Mouse (Mus musculus) thymus, postnatal 36 days (tissue): ENCODE measurements at regions not wholly inside any gene's neighbourhood (a gene's known extent, or its start where the extent isn't known, plus 50 kb on each side); places are given as distances from the start of the nearest gene placed in this dataset.
"Not testable (repeated sequence)": the region's sequence is repeated elsewhere in the genome, so short reads cannot be mapped to it uniquely, and the experiment has no call there.

ENCODE experiments used
- DNase-seq, 2 experiments: peaks; one replicate each; pipeline ENCODE4 v3.0.0; 2022; ENCODE audit warnings: mixed read lengths in 2 of 2

DNA sequence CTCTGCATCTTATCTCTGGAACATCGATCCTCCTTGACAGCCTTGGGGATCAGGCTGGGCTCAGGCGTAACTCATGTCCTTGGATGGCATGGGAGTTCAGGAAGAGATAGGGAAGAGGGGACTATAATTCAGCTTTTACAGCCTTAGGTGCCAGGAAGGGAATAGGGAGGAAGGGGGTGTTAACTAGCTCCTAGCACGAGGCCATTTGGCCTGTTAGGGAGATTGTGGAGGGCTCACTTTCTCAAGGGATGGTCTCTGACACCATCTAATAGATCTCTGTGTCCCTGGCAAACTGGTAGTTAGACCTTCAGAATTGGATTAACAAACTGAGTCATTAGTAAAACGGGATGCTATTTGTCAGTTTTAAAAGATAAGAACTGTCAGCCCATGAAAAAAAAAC, 292.1 kb upstream of the Pkdcc start:
- not testable (repeated sequence) for DNase-seq

DNA sequence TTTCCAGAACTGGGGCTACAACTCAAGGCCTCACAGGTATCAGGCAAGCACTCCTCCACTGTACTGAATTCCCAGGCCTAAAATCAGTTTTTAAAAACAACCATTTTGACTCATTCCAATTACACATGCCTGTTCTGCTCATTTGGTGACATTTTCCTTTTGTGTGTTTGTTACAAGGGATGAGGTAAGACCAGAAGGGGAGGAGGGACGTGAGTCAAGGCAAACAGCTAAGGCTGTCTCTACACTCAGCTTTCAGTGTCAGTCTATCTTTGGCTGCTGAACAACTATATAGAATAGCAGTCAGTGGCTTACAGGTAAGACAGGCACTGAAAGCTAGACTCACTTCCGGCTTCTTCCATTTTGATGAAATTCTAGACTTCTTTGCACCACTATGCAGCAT, 289.3 kb upstream of the Pkdcc start:
- DNase-seq: no peak

DNA sequence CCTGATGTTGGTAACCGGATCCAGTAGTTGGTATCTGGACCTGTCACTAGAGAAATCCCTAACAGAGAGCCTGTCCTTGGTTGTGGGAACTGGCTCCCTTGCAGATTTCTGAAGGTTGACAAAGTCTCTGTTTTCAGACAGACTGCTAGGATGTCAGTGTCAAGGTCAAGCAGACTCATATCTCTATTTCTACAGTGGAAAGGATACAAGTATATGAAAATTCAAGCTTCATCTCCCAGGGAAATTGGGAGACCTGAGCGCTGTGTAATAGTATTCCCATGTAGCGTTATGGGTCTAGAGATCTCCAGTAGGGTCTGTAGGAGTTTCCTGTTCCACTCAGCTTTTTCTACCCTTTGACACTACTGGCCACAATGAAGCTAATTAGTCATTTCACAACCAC, 287.4 kb upstream of the Pkdcc start:
- no peak for DNase-seq

DNA sequence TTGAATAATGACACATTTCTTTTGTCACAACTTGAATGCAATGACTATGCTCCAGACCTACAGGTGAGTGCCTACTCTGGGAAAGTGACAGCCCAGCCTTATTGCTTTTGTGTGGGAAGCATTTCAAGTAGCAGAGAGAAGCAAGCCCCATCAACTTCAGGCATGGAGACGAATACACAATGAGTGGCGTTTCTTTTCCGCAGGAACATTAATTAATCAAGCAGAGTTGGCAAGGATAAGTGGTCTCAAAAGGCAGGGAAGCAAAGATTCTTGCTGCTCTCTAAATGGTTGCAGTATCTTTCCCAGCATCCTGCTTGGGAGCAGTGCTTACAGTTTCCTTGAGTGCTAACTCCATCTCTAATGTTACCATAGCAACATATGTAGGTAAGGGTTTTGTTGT, 285.6 kb upstream of the Pkdcc start:
- DNase-seq: no peak

DNA sequence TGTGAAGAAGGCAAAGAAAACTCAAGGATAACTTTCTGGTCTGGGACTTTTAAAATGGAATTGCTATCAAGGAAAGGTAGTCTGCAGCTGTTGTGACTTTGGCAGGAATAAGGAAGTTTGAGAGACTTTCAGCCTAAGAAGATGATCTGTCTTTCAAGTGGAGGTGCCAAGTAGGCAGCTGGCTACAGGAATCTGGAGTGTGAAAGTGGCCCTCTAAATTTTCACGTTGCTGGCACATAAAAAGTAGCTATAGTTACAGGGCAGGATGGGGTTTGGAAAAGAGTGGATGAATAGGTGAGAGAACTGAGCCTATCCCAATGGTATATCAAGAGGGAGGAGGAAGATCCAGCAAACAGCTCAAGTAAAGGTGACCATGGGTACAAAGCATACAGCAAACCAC, 284.4 kb upstream of the Pkdcc start:
- DNase-seq: no peak

DNA sequence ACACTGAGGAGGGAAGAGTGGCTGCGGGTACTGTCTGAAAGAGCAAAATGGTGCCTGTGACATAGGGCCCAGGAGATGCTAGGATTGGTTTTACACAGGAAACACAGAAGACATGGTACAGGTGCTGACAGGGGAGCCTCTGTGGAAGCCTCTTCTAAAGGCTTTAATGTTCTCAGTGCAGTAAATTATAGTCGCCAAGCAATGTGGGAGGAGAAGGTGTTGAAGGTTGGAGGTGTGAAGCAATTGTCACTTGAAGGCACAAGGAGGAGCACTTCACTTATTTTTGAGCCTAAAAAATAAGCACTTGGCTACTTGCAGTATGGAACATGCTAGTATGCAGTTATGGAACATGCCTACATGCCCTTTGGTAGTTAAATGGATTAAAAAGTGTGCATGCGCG, 283.6 kb upstream of the Pkdcc start:
- no peak for DNase-seq

DNA sequence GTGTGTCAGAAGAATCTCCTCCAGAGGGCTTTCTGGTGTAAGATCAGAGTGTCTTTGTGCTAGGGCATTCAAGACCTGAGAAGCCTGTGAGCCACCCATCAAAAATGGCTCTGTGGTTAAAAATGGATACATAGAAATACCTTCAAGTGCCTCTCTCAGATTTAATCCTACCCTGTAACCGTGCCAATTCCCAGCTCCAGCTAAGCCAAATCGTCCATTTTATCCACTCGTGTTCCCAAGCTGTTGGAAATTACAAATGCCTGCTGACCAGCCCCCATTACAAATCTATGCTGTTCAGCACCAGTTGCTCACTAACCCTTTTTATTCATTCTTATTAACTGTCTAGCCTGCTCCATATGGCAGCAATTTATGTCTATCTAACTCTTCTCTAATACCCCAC, 278.3 kb upstream of the Pkdcc start:
- DNase-seq: no peak

DNA sequence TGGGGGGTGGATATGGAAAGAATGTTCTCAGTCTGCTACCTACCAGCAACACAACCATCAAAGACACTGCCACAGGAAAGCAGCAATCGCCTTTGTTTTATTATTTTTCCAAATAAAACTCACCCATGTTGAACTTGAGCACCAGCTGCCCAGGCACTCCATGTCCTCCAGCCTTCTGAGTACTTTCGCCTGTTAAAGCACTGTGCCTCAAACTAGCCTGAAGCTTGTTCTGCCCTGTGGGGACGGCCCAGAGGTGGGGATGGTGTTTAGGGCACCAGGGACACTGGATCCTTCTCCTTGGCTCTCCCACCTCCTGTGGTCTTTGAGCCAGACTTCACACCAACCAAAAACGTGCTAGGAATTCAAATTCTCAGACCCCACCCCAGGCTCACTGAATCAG, 269.0 kb upstream of the Pkdcc start:
- no peak for DNase-seq

DNA sequence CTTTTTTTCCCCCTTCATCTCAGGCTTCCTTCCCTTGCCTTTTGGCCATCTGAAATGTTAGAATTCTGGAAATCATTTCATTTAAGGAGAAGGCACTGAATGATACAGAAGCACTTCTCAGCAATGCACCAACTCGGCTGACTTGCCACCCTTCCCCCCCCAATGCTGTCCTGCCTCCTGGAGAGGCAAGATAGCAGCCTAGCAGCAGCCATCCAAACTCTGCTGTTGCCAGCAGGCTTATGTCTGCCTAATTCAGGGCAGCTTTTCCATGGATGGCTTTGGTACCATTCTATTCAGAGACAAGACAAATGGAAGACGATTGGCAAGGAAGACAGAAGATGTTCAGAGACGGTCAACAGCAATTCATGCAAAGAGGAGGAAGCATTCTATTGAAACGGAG, 265.3 kb upstream of the Pkdcc start:
- DNase-seq: no peak

DNA sequence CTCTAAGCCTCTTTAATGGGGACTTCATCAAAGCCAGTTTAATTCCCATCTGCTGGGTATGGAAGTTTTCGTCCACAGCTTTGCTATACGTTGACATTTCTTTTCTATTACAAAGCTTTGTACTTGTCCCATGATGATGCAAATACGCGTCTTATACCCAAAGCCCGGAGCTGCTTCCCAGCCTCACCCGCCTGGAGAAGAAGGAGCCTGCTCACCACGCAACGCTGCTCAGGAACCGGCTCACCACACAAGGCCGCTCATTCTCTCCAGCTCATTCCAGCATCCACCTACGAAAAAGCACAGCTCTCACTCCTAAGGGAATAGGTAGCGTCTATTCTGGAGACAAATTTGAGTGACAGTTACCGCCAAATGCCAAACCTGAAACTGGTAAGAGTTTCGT, 264.8 kb upstream of the Pkdcc start:
- DNase-seq: no peak

DNA sequence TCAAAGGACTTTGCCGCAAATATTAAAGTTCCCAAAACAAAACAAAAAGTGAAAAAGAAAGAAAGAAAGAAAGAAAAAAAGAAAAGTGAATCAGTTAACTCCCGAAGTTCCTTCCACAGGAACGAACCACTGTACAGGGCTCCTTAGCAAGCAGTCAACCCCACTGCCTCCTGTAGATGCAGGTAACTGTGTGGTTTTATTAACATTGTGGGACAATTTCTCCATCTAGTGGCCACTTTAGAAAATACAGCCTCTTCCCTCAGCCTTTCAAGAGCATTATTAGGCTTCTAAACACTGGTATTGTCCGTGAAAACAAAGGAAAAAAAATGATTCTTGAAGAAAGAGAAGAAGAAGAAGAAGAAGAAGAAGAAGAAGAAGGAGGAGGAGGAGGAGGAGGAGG, 257.7 kb upstream of the Pkdcc start:
- no peak for DNase-seq

DNA sequence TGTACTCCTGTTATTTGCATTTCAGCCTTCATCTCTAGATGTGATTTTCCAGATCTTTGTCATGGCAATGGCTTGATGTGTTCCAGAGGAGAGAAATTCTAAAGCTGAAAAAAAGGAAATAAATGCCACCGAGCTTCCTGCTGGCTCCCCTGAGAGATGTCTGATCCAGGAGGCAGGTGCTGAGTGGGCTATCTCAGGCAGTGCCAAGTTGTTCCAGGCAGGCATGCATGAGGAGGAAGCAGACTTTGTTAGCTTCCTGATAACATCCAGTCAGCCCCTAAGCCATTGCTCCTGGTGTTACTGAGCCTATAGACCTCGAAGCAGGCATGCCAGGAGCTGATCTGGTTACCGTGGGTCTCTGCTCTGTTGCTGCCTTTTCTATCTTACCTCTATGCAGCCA, 251.7 kb upstream of the Pkdcc start:
- no peak for DNase-seq

DNA sequence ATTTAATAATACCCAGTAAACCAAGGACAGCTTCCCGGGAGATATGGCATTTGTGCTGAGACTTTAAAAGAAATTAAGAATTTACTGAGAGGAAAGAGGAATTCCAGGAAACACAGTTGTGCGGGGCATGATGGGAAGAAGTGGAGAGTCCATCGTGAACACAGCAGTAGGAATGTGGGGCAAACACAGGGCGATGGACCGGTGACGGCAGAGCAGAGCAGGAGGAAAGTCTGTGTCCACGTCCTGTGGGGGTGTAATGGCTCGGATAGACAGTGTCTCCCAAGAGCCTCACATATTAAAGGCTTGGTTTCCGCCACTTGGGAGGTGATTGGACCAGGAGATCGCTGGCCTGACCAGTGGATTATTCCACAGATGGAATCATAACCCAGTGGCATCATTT, 215.4 kb upstream of the Pkdcc start:
- DNase-seq: no peak

DNA sequence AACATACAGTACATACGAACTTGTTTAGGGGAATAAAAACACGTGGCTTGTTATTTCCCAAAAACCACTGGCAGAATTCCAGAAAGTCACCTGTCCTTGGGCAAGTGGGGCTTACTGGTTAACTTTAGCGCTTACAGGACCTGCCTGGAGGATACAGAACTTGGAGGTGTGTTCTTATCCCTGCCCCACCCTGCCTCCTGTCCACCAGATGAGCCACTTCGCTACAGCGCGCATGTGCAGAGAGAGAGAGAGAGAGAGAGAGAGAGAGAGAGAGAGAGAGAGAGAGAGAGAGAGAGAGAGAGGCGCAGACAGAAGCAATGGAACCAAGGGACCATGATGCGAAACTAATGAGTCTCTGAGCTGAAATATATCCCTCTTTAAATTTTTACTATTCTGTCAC, 214.7 kb upstream of the Pkdcc start:
- DNase-seq: no peak

DNA sequence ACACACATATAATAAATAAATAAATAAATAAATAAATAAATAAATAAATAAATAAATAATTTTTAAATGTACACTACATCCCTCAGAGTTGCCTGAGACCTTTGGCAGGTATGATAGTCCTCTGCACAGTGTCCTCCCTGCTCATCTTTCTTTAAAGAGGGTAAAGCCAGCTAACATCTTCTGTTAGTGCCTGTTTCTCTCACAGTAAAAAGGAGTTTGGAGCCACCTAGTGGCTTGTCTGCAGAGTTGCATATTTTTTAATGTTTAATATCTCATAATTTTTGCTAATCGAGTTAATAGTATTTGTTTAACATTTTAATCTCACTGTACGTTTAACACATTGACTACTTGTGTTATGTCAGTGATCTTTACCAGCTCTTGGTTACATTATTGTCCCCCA, 213.5 kb upstream of the Pkdcc start:
- DNase-seq: no peak

DNA sequence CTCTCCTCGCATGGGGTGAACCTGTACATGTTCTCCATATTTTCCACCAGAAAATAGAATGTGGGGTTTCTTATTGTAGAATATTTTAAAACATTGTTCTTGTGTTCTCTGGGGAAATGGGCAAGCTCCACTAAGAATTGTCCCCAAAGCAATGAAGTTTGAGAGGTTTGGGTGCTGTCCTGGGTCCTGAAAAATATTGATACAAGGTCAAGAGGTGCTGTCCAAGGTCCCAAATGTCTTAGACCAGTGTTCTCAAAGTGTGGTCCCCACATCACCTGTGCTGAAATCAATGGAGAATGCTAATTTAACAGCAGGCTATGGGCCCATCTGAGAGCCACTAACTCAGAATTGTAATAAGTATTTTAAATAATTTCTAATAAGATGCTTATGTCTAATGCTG, 204.2 kb upstream of the Pkdcc start:
- no peak for DNase-seq

DNA sequence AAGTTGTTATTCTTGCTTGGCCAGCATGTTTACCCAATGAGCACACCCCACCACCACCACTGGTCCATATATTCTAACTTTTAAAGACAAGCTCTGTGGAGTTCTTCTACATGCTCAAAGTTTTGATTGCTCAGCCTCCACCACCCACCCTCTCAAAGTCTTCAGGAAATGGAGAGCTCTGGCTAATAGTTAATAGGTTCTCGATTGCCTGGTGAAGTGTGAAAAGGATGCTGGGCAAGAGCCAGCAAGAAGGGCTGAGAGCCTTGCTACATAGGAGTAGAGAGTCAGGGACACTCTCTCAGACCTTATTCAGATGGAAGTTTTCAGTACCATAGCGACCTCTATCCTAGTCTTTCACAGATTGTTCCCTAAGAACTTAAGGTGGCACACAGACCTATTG, 199.4 kb upstream of the Pkdcc start:
- no peak for DNase-seq

DNA sequence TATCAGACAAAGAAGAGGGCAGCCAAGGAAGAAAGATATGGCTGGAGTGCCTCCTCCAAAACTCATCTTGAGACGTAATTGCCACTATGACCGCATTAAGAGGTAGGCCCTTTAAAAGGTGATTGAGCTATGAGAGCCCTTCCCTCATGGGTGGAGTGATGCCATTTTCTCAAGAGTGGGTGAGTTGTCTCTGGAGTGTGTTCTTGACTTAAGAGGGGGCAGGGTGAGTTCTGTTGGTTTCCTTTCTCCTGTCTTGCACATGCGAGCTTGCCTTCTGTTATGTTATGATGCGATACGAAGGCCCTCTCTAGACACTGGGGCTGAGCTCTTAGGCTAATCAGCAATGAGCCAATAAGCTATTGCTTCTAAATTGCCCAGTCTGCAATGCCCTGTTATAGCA, 198.2 kb upstream of the Pkdcc start:
- no peak for DNase-seq

DNA sequence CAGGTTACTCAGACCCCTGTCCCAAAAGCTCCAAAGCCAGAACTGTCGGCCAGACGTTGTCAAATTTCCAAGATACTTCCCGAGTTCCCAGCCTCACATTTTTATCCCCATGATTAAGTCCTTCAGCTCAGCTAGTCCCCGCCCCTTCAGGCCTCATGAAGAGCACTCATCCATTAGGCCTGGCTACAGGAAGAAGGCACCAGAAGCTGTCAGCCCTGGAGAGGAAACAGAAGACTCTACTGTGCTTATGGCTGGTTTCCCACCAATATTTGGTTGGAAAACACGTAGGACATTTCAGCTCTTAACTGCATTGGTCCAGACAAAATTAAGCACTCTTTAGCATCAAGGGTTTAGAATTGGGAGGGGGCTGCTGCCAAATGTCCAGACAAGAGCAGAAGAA, 195.8 kb upstream of the Pkdcc start:
- DNase-seq: no peak

DNA sequence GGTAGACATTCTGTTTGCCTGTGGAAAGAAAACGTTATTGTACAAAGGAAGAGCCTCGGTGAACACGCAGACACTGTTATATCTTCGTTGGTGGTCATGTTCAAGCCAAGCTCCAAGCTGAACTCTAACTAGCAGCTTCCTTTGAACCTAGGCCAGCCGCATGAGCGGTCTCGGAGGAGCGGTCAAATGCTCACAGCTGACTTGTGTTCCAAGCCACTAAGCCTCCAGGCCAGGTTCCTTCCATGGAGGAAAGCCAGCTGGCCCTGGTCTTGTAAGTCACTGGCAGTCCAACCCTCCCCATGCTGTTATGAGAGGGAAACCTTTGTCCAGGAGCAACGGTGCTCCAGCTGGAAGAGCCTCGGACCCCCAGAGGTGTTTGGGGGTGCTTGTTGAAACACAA, 194.5 kb upstream of the Pkdcc start:
- no peak for DNase-seq

DNA sequence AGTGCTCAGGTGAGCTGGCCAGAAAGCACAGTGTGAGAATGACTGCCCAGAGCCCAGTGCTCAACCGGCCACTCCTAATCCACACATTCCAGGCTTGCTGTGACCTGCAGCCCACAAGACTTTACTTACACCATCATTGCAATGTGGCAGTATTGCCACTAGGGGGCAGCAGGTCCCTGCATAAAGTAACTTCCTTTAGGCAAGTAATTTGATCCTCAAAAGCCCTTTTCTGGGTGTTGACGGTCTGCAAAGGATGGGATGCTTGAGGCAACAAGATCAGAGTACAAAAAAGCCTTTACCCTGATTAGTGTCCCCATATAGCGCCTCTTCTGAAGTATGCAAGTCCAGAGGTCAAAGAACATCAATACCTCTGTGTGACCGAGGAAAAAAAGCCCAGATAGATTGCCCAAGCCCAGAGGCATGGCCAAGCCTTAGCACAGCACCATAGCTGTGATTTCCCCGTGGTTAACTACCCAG, 189.7 kb upstream of the Pkdcc start:
- peak; percentile 58 to 61 for DNase-seq

DNA sequence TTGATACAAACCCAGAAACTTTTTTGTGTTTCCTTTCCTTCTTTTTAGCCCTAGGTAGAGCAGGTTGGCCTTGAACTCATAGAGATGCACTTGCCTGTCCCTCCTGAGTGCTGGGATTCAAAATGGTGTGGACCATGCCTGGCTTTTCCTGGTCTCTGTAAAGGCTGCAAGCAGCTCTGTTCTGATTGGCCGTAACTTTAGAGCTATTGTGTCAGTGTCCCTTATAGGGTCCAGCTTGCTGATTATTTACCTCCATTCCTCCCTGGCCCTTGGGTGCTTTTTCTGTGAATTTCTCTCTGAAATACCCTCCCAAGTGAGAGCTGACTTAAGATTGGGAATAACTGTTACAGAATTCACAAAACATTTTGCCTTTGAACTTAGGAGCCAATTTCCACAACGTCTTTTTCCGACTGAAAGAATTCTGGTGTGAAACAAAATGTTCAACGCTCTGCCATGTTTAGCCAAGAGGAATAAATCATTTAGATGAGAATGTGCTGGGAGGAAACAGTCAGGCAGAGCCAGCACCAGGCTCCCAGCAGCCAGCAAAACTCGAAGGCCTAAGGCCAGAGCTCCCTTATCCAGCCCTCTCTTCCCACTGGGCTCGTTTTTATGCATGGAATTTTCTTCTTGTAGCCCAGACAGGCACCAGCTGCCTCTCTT, 180.0 kb upstream of the Pkdcc start:
- no peak for DNase-seq

DNA sequence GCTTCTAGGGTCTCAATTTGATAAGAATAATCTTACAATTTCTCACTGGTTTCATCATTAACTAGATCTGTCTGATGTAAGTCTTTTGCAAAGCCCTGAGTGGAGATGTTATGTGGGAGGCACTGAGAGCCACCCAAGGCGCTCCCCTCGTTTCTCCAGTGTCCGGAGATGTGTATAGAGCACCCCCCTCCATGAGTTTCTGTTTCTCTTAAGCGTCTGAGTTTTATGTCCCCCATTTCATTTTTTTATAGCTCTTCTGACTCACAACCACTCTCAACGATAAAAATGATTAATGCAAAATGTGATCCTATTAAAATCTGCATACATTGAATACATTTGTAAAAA, 179.5 kb upstream of the Pkdcc start:
- DNase-seq: no peak

DNA sequence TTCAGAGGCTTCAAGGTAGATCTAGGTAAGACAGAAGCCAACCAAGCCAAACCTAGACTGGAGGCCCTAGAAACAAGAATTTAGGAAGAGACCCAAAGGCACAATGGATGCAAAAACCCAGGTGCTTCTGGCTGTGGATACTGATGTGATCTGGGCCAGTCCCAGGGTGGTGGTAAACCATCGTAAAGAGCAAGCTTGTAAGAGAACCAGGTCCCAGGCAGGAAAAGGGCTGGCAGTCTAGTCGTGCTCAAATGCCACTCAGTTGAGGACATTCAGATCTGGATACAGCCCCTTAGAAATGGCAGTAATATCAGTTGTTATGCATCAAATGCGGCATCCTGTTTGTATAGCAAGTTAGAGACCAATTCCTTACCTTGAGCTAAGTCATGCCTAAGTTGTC, 175.5 kb upstream of the Pkdcc start:
- no peak for DNase-seq

DNA sequence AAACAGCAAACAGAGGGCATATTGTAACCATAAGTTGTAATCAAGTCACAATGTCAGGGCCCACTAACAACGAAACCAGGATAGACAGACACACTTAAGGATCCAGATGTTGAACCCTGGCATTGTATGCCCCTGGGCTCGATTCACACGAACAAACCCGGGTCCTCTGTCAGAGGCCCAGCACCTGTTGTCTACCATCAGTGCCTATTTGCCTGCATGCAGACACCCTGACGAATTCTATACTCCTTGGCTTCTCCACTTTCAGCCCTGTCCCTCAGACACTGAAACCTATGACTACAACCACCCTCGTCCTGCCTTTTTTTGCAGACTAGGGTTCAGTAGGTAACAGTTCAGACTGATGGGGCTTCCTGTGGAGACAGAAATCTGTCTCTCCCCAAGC, 170.6 kb upstream of the Pkdcc start:
- no peak for DNase-seq
